Mouse (Mus musculus): ENCODE measurements at regions not wholly inside any gene's neighbourhood (a gene's known extent, or its start where the extent isn't known, plus 50 kb on each side); places are given as distances from the start of the nearest gene placed in this dataset.

DNA sequence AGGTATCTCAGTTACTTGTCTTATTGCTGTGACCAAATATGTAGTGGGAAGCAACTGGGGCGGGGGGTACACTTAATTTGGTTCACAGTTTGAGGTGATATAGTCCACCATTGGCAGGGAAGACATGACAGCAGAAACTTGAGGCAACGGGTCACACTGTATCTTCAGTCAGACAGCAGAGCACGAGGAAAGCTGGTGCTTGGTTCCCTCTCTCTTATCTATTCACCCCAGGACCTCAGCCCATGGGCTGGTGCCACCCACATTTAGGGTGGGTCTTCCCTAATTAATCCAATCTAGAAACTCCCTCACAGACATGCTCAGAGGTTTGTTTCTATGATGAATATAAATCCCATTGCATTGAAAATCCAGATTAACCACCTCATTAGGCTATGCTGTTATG lies 56.5 kb downstream of the Otud1 start:
- intact Hi-C loops (cut with DNase I), result no loop called here
- no peak for DNase-seq

DNA sequence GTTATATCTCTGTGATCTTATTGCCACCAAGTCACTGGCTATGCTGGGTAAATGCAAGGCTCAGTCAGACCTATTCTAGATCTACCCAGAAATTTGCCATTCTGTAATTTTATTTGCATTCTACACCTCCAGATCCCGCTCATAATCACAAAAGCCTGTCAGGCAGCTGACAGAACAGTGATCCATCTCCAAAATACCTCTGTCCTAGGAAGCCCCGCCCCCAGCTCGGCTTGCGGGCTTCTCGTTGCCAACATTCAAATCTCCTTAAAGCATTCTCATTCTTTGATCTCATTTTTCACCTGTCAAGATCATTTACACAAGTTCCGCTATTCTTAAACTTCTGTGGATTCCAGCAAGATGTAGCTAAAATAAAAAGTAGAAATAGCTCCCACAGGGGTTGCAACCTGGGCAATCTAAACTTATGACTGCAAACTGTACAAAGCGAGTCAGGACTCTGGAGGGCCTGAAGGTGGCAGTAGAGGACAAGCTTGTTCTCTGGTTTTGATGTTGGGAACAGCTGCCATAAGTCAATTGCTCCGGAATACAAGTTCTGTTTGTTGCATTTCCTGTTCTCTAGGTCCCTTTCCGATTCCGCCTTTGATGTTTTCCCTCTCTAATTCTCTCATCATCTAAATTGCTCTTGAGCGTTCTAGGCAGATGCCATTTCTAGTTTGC lies 58.1 kb downstream of the Otud1 start:
- intact Hi-C loops (cut with DNase I), result loop anchor here (5.0 kb wide), 1 partner anchor 202 kb away; no protein-coding TSS in a partner anchor

DNA sequence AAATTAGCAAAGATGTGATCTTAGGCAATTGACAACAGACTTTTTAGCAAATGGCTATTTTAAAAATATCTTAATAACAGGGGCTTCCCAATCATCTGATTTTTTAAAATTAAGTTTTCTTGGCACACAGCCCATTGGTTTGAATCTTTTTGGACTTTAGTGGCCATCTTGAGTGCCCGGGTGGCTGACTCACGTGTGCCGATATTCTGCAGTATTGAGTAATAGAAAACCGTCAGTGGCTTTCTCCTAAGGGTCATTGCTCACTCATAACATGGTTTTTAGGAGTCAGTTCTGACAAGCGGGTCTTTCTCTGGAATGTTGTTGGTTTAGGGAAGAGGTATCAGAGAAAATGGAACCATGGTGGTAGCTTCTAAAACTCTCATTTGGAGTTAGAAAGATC lies 58.8 kb downstream of the Otud1 start:
- intact Hi-C loops (cut with DNase I), result loop anchor here (5.0 kb wide), 1 partner anchor 201 kb away; no protein-coding TSS in a partner anchor

More for the DNA sequence above, 58.1 kb downstream of the Otud1 start:
- DNase-seq, result peak; percentile 69 to 81

DNA sequence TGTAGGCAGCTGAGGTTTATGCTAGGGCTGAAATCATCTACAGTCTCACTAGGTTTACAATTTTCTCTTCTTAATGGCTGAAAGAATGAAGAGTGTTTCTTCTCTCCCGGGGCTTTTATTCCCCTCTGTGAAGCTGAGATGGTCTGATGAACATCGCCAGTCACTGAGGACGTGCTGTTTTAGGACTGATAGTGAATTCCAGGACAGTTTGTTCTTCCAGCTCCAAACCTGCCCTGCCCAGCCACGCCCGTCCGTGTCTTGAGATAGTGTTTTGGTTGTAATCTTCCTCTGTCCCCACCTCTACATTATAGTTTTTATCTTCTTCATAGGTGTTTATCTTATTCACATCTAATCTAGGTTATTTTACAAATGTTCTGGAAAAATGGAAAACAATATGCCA lies 68.5 kb downstream of the Otud1 start:
- DNase-seq, result no peak
- intact Hi-C loops (cut with DNase I), result loop anchor here (2.0 kb wide), 1 partner anchor 197 kb away; no protein-coding TSS in a partner anchor

More for the DNA sequence above, 58.8 kb downstream of the Otud1 start:
- no peak for DNase-seq

DNA sequence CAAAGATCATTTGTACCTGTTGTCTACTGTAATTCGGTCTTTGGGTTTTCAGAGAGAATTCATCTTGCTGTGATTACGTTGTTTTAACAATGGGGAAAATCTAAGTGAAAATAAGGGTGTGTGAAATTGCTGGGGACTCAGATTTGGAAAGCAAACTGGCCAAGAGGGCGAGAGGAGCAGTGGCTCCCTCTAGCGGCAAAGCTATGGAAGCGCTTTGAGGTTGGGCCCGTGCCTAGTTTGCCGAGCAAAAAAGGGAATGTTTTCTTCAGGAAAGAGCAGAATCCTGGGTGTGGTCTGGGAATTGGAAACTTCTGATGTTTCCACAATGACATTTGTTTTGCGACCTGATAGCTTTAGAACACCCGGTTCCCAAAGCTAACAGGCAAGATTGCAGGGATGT lies 69.4 kb downstream of the Otud1 start:
- peak; percentile 73 to 80 for DNase-seq
- intact Hi-C loops (cut with DNase I), result loop anchor here (2.0 kb wide), 1 partner anchor 198 kb away; no protein-coding TSS in a partner anchor

DNA sequence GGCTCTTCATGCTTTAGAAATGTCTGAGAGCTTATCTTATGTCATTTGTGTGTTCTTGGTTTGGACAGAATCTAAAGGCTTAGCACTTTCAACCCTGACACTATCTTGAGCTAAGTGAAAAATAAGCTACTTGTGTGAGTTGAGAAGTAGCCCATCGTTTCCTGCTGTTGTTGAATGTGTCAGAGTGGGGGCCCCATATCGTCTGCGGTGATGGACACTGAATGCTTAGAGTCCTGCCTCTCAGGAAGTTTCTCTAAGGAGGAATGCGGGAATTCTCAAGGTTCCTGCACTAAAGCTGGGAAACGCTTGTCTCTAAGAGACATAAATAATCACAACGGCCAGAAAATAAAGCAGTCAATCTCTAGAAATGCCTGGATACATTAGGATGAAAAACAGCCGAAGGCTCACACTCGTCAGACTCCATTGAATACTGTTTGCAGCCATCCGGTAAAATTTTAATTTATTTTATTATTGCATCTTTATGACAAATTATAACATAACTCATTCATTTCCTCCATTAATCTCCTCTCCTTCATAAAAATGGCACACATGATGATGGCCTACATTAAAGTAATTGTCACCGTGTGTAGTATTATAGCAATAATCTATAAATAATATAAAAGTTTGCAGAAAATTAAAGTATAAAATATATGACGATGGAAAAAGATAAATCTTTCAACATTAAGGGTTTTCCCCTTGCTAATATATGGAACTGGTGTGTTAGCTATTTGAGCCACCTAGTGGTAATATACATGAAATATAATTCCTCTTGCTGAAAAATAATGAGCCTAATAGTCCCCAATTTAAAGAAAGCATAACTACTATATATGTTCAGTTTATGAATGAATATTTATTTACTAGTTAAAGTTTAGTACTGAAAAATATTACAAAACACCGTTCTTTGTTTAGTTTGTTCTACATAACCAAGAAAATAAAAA lies 75.6 kb downstream of the Otud1 start:
- intact Hi-C loops (cut with DNase I), result no loop called here
- DNase-seq, result no peak

DNA sequence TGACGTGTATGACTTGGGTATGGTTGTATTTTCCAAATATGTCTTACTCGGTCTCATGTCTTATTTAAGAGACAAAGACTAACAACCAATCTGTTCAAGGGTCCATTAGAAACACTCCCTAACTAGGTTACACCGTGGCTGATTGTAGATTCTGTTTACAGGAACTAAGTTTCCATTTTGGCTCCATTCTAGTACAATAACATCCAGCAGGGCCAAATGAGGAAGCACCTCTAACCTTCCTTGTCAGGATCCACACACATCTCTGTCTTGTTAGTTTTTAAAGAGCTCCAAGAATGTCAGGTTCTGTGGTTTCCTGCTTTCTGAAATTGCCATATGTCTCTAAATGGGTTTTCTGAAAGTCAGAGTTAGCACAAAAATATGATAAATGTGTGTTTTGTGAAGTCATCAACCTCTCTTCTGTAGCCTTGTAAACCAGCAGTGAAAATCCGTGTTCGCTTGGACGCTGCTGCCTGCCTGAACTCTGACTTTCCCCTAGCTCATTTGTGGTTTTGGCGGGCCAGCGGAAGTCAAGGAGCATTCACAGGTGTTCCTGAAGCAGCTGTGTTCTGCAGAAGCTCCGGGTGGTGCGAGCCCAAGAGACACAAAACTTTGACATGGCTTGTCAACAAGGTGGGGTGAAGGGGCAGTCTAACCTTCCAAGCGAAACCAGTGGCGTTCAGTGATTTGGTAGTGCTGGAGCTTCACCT lies 76.8 kb downstream of the Otud1 start:
- intact Hi-C loops (cut with DNase I), result no loop called here
- no peak for DNase-seq

DNA sequence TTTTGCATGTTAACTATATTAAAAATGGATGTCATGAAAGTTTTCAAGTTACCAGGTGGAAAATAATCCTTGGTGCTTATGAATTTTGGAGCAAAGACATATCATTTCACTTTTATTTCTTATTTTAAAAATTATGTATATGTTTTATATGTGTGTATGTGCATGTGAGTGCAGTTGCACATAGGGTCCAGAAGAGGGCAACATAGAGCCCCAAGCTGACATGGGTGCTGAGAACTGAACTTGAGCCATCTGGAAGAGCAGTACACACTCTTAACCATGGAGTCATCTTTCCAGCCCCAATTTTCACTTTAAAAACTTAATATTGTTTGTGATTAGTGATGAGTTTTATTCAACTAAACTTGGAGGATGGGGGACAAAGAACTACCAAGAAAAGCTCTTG lies 84.0 kb downstream of the Otud1 start:
- intact Hi-C loops (cut with DNase I), result no loop called here
- no peak for DNase-seq

DNA sequence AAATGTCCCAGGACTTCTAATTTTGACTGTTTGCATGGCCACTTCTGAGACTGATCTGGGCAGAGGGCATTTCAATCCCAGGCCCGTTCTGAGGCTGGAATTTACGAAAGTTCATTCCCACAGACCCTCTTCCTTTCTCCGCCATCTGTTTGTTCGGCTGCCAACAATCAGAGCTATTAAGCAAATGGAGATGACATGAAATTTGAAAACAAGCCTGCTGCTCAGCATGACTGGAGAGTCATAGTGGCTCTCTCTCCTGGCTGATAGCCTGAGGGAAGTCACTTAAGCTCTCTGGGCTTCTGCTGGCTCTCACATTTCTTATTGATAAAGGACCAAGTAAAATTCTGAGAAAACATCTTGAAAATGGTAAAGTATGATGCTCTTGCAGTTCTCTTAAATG lies 85.9 kb downstream of the Otud1 start:
- intact Hi-C loops (cut with DNase I), result no loop called here
- no peak for DNase-seq

DNA sequence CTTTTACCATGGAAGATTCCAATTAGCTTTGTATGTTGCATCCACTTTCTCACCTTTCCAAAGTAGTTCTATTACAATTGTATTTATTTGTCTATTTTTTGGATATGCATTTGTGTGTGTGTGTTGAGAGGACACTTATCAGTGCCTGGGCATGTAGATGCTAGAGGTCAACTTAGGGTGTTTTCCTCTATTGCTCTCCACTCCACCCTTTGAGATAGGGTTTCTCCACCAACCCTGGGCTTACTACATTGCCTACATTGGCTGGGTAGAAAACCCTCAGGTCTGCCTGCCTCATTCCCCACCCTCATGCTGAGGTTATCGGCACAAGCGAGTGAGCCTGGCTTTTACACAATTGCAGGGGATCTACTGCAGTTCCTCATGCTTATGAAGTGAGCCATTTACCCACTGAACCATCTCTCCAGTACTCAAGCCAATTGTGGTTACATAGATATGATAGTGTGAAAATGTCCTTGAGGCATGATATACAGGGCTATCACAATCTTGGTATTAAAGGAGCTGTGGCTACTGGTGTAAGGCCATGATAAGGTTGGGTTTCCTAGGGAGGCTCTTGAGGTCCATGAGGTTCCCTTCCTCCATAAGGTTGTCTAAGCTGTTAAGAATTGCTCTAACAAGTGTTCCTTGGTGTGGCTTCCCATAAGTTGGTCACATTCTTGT lies 87.6 kb downstream of the Otud1 start:
- DNase-seq, result no peak
- intact Hi-C loops (cut with DNase I), result no loop called here

DNA sequence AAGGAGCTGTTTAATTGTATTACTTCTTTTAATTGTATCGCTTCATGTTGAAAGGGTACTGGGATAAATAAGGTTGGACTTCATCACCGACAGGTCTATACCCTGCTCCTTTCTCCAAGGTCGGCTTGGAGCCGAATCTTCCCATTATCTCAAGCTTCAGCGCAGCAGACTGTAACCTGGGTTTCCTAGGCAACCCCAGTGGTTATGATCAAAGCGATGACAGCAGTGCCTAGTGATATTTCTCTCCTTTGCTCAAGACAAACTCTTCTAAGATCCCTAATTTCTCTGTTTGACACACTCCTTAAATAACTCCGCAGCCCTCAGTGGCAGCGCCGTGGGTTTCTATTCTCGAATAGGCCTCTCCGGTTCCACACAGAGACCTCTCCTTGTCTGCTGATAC lies 95.2 kb downstream of the Otud1 start:
- DNase-seq, result no peak
- intact Hi-C loops (cut with DNase I), result no loop called here

DNA sequence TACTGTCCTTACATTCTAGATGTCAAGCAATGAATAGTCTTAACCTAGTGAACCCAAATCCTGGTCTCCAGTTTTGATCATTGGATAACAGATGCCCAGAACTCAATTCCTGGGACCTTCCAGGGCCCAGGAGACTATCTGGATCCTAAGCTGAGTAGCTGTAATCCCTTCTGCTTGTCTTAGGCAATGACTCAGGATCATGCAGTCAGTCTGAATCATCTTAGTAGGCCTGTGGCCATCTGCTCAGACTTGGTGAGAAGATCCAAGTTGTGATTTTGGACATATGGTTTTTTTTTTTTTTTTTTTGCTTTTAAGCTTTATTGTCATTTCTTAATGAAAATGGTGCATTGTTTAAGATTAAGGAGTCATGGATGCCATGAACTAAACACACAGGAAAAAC lies 95.9 kb downstream of the Otud1 start:
- no peak for DNase-seq
- intact Hi-C loops (cut with DNase I), result no loop called here

DNA sequence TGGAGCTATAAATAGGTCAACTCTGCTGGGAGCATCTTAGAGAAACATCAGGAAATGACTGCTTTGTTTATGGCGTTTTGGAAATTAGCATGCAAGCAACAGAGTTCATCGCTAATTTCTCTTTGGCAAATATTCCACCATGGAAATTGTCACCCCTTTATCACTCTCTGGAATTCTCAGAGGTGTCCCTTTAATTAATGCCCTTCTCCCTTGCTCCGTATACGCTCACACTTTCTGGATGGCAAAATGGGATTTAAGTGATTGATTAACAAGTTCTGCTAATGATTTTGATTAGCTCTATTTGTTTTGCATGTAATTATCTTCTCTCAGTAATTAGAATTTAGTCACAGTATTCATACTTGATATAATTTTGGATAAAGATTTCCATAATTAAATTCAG lies 100.4 kb downstream of the Otud1 start:
- intact Hi-C loops (cut with DNase I), result no loop called here
- no peak for DNase-seq

DNA sequence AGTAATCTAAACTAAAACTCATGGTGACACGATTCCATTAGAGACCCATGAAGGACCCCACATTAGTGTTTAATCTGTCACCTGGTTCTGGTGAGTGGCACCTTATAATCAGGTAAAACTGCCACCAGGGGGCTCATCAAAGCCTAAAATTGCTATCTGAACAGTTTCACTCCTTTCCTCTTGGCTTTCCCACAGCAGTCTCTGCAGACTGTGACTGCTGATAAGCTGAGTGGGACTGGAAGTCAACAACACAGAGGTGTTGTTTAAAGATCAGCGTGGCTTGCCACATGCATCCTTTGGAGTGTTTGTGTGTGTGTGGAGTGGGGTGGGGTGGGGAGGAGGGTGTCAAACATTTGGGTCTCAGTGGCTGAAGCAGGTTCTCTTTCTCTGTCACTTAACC lies 101.6 kb downstream of the Otud1 start:
- intact Hi-C loops (cut with DNase I), result no loop called here
- peak in 1 of 2 experiments; percentile 4 for DNase-seq

DNA sequence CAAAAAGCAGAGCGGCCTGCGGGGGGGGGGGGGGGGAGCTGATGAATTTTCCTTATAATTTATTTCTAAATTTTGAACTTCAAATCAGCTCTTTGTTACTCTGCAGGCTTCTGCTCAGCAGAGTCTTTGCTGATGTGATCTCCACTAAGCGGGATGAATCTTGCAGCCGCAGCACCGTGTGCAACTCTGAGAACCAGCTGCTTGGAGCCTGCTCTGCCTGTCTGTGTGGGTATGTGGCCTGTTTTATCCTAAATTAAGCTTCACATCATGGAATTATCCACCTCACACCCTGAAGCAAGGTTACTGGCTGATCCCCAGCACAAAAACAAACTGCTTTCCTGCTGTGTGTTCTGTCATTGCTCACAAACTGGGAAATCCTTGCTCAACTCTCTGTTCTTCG lies 102.0 kb downstream of the Otud1 start:
- intact Hi-C loops (cut with DNase I), result no loop called here
- no peak for DNase-seq

DNA sequence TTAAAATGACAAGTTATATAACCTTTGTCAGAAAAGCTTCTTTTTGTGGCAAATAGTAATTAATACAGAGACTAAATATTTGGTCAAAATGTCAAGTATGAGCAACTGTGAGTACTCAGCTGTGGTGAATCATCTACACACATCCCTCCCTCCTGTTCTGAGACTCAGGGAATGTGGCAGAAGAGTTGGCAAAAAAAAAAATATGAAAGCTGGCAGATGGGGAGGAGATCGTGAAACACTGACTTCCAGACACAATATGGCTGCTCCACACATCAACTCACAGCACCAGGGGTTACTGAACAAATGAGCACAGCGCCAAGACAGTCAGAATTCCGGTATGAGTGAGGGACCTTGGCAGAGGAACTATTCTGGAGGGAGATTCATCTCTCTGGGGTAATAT lies 105.4 kb downstream of the Otud1 start:
- intact Hi-C loops (cut with DNase I), result no loop called here
- DNase-seq, result no peak

DNA sequence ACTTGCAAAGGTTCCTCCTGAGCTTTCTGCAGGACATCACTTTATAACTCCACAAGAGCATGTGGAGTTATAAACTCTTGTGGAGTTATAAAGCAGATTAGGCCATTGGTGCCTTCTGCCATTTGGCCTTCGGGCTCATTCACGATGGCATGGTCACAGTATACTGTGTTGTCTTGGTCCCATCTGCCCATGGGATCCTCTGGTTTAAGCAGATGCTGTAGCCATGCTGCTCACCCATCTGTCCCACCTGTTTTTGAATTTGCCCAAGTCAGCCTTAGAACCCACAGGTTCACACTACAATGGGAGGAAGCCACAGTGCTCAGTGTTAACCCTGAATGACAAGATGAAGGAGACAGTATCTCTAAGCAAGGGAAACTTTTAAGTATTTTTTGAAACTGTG lies 124.7 kb upstream of the Etl4 start:
- intact Hi-C loops (cut with DNase I), result no loop called here
- DNase-seq, result no peak

DNA sequence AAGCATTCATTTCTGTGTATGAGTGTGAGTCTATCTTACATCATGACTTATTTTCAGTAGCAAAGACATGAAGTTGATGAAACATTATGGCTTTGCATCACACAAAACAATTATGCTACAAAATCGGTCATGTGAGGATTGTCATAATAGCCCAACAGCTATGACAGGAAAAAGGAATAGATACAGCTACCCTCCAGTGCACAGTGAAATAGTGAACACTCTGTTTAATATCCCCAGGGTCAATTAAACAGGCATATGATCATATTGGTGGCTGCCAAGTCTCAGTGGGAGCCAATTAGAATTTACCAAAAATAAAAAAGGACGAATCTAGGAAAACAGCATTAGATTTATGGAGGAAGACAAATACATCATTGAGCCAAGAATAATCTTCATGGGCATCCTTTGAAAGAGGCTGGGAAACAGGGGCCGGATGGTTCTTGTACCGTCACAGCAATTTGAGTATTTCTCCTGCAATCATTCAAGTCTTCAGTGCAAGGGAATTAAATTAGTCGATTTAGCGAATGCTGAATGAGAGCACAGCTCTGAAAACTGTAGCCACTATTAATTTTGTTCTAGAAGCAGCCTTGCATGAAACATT lies 123.8 kb upstream of the Etl4 start:
- no peak for DNase-seq
- intact Hi-C loops (cut with DNase I), result no loop called here

DNA sequence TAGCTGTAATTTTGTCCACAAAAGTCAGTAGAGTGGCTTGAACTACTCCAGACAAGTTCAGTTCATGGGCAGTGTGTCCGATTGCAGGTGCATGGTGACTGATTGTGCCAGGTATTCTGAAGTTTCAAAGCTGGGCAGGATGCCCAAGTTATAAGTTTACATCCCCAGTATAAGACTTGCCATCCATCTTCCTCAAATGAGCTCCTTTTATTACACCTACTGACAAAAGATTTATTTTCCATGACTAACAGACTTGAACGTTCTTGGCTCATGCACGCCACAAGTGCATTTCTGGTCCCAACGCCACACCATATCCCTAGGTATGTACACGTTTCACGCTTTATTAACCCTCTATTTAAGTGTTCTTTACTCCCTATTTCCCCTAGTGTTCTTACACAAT lies 117.4 kb upstream of the Etl4 start:
- no peak for DNase-seq
- intact Hi-C loops (cut with DNase I), result no loop called here

DNA sequence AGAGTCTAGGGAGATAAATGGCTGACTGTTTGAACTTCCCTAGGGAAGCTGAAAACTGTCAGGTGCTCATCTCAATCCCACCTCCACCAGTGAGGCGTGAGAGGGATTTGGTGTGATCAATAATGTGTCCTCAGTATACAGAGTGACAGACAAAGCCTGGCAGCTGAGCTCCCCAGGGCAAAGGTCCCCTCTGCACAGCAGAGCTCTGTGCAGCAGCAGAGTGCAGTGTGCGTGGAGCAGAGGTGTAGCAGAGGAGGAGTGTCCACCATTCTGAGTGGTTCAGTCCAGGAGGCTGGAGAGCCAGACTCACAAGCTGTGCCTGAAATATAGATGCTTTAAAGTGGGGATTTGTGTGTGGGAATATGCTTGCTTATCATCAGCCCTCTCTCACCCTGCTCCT lies 112.8 kb upstream of the Etl4 start:
- DNase-seq, result no peak
- intact Hi-C loops (cut with DNase I), result no loop called here

Measured in heart, postnatal 14 days (tissue).